Mouse (Mus musculus) ovary, adult 10 weeks (tissue): ENCODE results near the gene Spata4. TPM values are rescaled to one million over a fixed set of nuclear protein-coding genes. Genes with fewer than 3 reads are reported as not detected.

Experiments
- polyA plus RNA-seq: library from polyadenylated mRNA; stranded (reverse); fragments of 350-450 nt; fragmentation: Illumina TruSeq; extraction: RNeasy Lipid Tissue Mini Kit (QIAGEN cat#74804); gene quantifications from one replicate; pipeline ENCODE4 v1.2.3, GENCODE M21; 2014

Gene Spata4
- not detected for polyA plus RNA-seq

GRCm38 (mm10) chr8:54600671-54601251, at the start of gene Spata4:
Spata4 (plus strand) TSS chr8:54600781.

Other genes with a start within 250 kb of the Spata4 start
- not detected for gene Asb5, start 71.2 kb upstream of the Spata4 start, polyA plus RNA-seq
- 260 TPM for gene Spcs3, start 70.8 kb upstream of the Spata4 start, polyA plus RNA-seq